Mouse (Mus musculus) common myeloid progenitor, adult 5-6 weeks (primary cell): ENCODE data around the gene Rgs9. TPM values are rescaled to one million over a fixed set of nuclear protein-coding genes. Genes with fewer than 3 reads are reported as not detected.

Source experiments
- ATAC-seq: replicated peaks from 2 replicates; pipeline ENCODE4 v1.8.0; 2016; ENCODE audit warnings: low read depth, mild to moderate bottlenecking, moderate TSS enrichment, inconsistent platforms; ENCODE audit not compliant: poor library complexity, severe bottlenecking
- total RNA-seq: library from RNA; stranded (forward); fragments of 200-1000, 187-1606 nt; gene quantifications from 2 replicates; pipeline ENCODE4 v1.2.3, GENCODE M21; 2017

The Rgs9 gene
- total RNA-seq, 1 experiment from 2014 or later, result 0.14 TPM

DNA sequence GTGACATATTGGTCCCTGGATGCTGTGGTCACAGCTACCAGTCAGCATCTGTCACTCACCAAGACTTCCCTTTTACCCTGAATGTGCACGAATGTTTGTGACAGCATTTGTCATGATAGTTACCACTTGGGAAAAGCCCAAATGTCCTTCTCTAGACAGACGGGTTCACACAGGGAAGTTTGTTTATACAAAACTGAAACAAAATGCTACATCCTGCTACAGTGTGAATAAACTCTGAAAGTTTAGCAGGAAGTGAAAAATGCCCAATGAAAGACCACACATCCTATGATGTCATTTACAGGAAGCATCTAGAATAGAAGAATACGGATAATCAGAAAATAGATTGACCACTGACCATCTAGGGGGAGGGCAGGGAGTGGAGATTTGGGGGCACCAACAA is 51.0 kb downstream of the Rgs9 start:
- 0 out of 2 replicates have a peak, but pooled peaks have one; percentile 39 for ATAC-seq

DNA sequence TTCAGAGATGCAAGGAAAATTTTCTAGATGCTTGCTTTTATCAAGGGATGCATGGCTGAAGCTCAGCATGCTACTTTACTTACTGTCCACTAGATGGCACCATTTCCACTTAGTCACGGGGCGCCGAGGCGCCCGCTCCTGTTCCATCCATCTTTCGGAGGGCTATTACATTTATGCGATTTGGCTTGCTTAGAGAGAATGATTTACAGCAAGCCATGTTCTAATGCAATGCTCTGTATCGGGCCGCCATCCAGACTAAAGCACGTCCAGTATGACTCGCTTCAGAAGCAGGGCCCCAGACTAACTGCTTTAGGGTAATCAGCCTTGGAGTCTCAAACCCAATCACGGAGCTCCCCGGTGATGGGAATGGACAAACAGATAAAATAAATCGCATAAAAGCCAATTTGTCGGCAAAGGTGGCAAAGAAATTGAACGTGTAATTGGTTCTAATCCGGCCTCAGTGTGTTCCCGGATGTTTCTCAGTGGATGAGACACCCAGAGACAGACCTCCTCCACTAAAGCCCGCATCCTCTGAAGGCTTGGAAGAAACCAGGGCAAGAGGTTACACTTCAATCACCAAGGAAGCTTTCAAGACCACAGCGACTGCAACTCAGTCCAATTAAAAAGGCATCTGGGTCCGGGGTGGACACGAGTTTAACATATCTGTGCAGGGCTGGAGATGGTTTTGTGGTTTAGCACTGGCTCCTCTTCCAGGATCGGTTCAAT is 53.1 kb downstream of the Rgs9 start:
- ATAC-seq, result peak; percentile 86

DNA sequence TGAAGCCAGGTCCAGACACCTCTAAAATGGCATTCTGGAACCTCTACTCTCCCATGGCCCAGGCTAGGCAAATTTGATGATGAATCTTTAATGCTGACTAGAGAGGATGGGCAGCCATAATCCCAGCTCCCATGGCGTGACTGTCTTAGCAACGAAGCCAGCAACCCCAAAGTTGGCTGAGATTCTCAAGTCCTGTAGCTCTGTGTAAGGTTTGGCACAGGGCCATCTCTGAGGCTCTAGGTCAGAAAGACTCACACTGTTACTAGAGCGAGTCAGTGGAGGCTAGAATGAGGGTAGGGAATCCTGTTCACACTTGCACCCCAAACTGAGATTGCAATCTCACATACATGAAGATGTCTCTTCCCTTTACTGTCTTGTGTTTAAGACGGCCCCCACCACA is 57.8 kb downstream of the Rgs9 start:
- no peak for ATAC-seq

DNA sequence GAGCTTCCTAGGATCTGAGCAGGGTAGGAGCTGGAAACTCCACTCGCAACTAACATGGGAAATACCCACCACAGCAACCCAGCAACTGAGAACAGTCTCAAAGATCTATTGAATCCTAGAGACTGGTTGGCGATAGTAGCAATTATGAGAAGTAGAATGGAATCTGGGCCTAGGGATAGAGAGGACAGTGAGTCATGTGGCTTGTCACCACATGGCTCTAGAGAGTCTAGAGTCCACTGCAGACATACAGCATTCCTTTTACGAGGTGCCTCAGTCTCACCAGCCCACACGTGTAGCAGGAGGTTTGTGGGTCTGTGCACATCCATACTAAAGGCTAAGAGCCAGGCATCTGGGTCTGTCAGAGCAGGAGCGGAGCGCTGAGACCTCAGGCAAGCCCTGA is 59.3 kb downstream of the Rgs9 start:
- ATAC-seq, result no peak

DNA sequence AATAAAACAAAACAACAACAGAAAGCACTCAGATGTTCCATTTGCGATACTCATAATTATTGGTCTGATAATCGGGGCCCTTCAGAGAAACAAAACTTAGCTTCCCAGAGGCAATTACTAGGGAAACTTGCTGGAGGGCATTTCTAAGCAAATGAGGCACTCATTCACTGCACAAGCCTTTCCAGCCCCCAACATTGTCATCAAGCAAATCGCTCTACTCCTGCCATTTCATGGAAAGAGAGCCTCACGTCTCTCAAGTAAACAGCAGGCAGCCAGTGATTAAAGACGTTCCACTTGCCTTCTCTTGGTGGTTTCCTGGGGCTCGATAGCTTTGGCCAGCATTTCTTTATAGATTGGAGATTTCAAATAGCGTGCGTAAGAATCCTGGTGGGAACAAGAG is 60.1 kb downstream of the Rgs9 start:
- ATAC-seq, result no peak

DNA sequence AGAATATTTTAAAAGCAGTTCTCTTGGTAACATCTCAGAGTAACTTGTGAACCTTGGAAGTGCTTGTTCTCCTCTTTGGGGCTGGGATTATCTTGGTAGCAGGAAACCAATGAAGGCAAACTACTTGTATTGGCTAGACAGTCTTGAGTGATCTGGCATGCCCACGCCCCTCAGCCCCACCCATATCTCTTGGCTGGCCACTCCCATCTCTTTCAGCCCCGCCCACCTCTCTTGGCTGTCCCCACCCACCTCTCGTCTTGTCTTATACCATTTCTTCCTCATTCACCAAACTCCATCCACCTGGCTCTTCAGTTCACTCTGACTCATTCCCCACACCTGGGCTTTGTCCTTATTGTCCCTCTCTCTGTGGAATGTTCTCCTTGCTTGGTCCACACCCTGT is 64.3 kb downstream of the Rgs9 start:
- no peak for ATAC-seq

DNA sequence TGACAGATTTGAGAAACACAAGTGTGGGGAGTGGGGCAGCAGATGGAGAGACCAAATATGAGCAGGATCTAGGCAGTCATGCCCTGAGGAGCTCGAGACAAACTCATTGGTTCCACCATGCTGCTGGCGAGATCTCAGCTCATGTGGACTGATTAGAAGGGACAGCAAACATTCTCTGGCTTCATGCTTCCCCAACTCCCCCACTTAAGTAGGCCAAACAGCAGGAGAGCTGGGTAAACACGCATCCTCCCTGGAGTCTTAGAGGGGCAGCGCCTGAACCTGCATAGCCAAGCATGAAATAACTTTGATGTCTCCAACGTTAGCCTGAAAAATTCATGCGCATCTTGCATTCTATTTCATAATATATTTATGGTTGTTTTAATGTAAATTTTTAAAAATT is 65.1 kb downstream of the Rgs9 start:
- no peak for ATAC-seq

DNA sequence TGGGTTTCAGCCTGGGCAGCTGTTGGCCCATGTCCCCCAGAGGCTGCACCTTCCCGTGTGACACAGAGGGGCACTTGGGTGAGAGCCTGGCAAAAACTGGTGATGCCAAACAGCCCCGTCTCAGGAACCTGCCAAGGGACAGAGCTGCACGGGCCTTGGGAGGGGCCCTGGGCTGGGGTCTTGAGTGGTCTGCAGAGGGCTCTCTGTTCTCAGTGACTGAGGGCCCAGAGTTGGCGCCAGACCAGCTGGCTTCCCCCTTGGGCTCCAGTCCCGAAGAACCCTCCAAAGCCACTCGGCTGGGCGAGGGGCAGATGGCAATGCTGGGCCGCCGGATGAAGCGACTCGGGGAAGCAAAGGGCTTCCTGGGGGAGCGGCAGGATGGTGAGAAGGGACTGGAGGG is 70.8 kb downstream of the Rgs9 start:
- no peak for ATAC-seq

DNA sequence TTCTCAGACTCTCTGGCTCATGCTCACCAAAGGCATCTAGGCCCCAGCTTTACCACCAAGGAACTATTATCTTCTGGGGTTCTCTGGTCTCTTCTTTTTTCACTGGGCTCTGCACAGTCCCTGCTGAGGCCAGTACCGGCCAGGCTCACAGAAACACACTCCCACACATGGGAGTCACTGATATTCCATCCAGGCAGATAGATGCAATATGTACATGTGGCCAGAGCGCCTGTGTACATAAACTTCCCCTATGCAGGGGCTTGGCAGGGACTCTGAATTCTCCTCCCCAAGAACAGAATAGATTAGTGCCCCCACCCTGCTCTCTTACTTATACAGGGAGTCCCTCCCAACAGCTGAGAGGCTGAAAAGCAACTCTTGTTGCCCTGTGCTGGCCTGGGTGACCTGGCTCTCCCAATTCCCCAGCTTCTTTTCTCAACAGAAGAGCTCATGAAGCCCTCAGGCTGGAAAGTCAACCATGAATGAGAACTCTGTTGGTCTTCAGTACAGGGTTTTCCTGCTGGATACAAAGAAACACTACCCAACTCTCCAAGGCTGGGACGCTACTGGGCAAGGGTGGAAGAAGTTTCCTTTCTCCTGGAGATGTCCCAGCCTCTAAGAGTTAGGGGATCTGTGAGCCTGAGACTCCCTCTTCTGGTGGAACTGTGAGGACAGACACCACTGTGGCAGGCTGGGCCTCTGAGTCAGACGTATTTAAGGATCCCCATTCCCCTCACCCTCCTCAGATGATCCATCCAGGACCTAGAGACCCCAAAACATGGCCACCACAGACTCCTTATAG is 76.5 kb downstream of the Rgs9 start:
- no peak for ATAC-seq

DNA sequence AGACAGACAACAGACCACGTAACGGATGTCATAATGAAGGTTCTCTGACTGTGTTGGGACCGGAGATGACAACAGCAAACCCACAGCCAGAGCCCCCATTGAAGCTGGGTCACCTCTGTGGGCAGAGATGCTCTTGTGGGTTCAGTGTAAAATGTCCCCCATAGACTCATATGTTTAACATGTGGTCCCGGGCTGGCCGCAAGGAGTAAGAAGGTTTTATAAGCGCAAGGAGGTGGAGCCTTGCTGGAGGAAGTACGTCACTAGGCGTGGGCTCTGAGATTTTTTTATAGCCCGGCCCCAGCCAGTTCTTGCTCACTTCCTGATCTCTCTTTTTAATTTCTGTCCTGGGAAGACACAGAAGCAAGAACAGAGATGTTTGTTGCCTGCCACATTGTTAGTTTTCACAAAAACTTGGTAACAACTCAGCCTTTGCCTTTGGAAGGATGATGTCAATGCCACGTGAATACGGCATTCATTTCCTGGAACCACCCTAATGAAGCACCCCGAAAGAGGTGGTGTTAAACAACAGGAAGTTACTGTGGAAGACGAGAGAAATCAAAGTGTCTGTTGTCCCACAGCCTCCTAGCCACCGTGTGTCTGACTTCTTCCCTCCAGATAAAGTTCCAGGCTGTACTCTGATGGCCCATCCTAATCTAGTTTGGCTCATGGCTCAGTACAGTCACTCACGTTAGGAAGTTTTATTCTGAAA is 79.1 kb downstream of the Rgs9 start:
- no peak for ATAC-seq

DNA sequence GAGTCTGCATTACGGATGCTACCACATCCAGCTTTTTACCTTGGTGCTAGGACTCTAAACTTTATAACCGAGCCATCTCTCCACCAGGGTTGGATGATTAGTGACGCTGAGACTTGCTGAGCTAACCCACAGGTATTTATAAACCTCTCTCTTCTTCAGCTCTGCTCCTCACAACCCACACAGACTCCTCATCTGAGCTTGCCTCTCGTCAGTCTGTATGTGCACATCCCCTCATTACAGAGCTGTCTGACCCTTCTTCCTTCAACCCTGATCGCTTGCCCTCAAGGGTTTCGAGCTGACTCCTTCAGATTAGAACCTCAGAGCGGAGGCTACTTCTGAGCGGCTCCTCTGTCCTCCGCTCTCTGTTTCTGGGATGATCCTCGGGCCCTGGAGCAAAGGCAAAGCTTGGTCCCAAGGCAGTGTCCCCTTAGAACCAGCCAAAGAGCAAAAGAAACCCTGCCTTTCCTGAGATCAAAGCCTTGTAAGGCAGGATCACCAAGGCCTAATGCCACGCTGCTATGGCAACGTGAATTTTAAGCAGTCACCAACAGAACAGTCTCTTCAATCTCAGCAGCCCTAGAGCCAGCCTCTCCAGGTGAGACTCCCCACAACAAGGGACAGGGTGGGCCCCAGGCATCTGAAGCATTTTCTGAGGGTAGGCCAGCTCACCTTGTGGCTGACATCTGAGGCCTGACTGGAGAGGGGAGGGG is 79.9 kb downstream of the Rgs9 start:
- no peak for ATAC-seq

DNA sequence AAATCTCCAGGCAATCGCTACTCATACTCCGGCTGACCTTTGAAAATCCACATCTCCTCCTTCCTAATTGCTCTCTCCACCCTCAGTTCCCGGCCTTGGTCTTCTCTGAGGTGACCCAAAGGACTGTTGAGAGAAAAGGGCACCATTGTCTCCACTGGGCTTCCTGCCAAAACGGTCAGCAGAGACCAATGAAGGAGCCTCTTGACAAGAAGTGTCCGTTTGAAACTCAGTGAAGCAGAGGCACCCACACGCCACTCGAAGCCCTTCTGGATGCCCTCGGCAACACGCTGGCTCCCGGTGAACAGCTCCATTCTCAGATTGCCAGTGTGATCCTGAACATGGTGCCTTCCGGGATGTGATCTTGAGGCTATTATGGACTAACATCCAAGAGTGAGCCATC is 87.2 kb downstream of the Rgs9 start:
- no peak for ATAC-seq

DNA sequence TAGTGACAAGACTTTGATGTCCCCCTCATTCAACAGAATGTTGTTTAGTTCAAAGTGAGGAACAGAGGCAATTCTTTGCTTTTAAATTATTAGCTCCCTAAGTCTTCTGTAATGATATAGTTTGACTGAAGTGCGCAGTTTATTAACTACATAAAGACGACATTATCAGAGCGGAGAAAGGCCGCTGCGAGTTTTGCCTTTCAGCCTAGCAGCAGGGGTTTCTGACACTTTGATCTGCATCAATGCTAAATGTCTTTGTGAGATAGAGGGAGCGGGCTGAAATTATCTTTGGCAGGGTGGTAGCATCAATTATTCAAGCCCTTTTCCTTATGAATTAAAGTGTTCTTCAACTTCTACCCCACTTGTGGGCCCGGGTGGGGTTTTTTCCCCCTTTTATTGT is 87.6 kb downstream of the Rgs9 start:
- ATAC-seq, result no peak

DNA sequence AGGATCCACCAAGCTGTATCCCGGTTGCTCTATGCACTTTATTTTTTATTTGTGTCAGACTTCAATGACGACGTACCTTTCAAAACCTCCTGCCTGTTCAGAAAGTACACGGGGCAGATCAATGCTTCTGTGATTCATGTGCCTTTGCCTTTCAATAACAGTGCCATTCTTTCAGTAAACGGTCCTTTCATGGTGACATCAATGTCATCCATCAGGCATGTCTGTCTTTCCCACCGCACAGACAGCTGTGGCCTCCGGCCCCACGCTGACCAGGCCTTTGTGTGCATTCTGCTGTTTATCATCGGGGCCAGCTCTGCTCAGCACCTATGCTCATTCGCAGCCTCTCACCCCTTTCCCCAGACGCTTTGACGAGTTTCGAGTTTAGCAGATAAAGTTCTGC is 91.2 kb downstream of the Rgs9 start:
- no peak for ATAC-seq

DNA sequence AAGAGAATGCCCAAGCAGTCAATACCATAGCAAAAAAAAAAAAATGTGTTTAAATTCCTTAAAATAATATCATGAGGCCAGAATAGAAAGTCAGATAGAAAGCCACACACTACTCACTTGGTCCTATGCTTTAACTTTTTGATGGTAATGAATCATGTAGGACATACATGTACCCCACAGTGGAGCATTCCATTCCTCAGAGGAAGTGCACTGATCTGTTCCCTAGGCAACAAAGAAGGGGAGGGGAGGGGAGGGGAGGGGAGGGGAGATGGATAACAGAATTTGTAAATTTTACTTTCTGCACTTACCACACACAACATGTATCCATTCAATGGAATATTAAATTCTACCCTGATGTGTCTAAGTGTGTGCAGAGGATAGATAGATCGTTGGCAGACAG is 91.9 kb downstream of the Rgs9 start:
- no peak for ATAC-seq

DNA sequence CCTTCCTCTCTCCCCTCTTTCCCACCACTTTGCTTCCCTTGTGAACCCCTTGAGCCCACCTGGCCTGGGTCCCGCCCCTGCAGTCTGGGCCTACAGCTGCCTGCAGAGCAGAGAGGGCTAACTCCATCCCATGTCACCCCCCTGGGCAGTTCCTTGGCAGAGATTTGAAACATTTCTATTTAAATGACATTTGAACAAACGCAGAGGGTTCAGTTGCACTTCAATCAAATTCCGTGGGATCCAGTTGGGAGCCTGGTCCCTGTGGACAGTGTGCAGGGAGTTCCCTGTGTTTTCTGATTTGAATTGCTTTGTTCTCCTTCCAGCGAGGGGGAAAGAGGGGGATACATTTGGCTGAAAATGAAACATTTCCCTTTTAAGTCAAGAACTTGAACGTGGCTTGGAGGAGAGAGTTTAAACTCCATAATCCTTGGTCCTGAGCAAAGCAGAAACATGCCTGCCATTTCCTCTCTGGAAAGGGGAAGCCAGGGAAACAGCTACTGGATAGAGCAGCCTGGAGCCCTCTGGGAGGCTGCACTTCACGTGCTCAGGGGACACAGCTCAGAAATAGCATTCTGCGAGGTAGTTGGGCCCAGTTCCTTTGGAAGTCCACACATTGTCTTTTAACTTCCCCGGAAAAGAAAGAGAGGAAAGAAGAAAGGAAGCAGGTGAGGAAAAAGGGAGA is 98.2 kb downstream of the Rgs9 start:
- ATAC-seq, result no peak

DNA sequence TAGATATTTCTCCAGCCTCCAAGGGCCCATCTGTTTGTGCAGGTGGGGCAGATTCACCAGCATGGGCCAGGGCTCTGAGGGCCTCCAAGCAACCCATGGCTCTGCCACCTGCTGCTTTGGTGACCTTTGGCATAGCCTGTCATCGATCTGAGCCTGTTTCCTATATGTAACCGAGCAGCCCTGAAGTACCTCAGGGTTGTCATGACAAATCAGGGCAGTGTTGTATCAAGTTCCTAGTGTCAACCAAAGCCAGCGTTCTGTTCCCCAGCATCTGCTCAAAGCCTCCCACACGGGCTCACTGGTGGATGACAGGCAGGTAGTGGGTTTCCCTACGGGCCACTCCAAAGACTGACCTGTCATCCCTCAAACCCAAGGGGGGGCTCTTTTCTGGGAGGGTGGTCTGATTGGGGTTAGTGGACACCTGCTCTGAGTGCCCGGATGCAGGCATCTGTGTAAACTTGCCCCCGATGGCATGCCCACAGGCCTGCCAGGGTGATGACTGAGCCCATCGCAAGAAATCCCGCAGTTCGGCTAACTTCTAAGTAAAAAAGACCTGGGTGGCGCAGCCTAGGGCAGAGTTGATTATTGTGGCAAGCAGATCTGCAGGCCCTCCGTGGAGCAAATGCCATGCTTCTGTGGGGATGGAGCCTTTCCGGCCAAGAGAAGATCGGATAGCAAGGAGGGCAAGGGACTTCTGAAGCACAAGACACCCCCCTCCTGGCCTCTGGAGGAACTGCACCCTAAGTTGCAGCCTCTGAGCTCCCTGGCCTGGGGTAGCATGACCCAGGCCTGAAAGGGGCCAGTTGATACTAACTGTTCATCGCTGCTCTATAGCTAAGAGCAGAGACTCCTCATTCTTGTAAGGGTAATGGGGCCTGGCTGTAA is 105.0 kb downstream of the Rgs9 start:
- peak; percentile 90 for ATAC-seq

DNA sequence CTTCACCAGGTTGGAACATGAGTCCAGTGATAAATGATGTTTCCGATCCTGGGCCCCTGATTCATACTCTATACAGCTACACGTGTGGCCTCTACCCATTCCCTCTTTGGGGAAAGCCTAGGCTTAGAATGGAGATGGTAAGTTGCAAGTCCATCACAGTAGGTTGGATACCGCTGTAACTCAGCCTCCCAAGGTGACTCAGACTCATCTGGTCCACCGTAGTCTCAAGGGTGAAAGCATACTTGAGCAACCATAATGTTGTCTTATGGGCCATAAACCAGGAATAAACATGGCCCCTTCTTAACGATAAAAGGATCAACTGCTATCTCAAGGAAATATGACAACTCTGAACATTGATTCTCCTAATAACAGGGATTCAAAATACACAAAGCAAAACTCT is 109.7 kb downstream of the Rgs9 start:
- no peak for ATAC-seq

DNA sequence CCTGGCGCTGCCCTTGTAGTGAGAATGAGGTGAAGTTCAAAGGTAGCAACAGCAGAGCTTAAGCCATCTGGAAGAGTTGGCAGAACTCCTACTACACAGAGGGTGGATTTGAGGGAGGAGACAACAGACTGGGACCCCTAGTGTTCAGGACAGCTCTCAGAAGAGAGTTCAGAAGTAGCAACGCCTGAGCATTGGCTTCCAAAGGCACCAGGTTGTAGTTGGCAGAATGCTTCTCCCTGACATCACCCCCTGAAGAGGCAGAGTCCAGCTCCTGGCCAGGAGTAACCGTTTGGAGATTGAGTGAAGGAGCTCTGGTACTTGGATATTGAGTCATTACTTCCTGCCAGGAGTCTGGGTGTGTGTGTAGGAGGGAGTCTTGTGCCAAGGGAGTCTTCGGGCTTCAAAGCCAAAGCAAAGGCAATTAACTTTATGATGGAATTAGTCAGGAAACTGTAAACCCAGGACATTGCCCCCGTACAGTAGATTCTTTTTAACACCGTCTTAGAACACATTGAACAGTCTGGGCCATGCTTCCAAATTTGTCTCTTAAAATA is 110.2 kb downstream of the Rgs9 start:
- ATAC-seq, result no peak
